Mouse (Mus musculus) kidney, embryonic 14.5 days (tissue): ENCODE measurements around the gene Gm5799. TPM values are rescaled to one million over a fixed set of nuclear protein-coding genes. Genes with fewer than 3 reads are reported as not detected.

Experiments used
- polyA plus RNA-seq: library from polyadenylated mRNA; unstranded; fragments of >200 nt; fragmentation: Nextera tagmentation; extraction: Ambion mirVana; gene quantifications from 2 replicates; pipeline ENCODE4 v1.2.1, GENCODE M21; 2014

Gm5799 gene
- polyA plus RNA-seq, 1 experiment from 2014 or later = not detected

Other genes starting within 250 kb of the Gm5799 start
- not detected in 2 replicates for gene Gm8127, start 249.7 kb upstream of the Gm5799 start, polyA plus RNA-seq
- gene 1700001F09Rik, start 195.8 kb upstream of the Gm5799 start, polyA plus RNA-seq = not detected in 2 replicates
- gene Gm8138, start 127.2 kb upstream of the Gm5799 start, polyA plus RNA-seq = not detected in 2 replicates
- not detected in 2 replicates for gene Gm17654, start 35.6 kb downstream of the Gm5799 start, polyA plus RNA-seq
- not detected in 2 replicates for gene Gm10375, start 64.4 kb downstream of the Gm5799 start, polyA plus RNA-seq
- not detected in 2 replicates for gene Gm8165, start 133.6 kb downstream of the Gm5799 start, polyA plus RNA-seq
- gene Gm7324, start 154.3 kb downstream of the Gm5799 start, polyA plus RNA-seq = 1.2 and 1.4 TPM in 2 replicates
- not detected in 2 replicates for gene Gm16506, start 183.9 kb downstream of the Gm5799 start, polyA plus RNA-seq
- not detected in 2 replicates for gene Gm6526, start 204.3 kb downstream of the Gm5799 start, polyA plus RNA-seq
- gene Gm8180, start 241.2 kb downstream of the Gm5799 start, polyA plus RNA-seq = not detected in 2 replicates